Mouse (Mus musculus): Measurements from ENCODE around the gene Sdf2l1. TPM values are rescaled to one million over a fixed set of nuclear protein-coding genes. Genes with fewer than 3 reads are reported as not detected.

The Sdf2l1 gene
- polyA plus RNA-seq (2012; rRNA removed; ENCODE audit: low replicate concordance) = 17.5 and 48.3 TPM in 2 replicates

DNA sequence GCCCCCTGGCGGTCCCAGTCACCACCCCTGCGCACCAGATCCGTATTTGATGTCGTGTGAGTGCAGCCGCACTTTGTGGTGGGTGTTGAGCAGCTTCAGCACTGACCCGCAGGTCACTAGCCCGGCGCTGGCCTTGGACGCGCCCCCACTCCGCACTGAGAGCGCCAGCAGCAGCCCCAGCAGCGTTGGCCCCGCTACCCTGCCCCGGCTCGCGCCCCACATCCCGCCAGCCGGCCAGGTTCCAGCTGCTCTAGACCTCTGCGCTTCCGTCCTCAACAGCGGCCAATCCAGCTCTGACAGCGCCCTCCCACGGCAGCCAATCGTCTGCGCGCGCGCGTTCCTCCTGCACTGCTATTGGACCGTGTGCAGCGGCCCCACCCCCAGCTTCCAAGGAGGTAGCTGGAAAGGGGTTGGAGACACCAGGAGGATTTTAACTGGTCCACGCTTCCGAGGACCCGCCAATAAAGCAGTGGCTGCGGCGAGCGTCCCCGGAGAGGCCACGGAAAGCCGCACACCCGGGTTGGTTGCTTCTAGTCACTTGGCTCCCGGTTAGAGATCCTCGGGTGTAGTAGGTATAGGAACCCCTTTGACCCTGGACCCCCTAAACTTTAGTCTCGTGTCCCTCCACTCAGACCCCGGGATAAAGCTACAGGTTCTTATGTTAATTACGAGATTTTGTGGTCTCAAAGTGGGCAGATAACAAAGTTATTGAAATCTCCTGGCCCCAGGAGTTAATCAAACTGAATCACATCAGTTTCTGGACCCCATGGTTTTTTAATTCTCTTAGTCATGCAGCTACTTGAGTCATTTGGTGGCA is at the start of gene Sdf2l1:
Gene Sdf2l1, minus strand, starts transcription at position 295 of the 817 bp plus-strand sequence.

DNA sequence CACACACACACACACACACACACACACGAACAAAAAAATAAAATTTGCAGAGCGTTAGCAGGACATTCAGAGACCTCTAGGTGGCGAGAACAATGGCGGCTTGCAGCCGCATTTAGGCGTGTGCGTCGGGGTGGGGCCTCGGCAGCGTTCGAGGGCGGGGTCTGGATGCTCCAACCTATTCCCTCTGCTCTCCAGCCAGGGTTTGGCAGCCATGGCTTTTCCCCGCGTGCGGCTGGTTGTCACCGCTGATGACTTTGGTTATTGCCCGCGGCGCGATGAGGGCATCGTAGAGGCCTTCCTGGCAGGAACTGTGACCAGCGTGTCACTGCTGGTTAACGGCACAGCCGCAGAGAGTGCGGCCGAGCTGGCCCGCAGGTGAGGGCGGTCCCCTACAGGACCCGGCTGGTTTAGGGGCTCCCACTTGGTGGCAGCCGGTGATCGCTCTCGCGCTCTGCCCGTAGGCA is 14.6 kb upstream of the Sdf2l1 start, which contains the start of gene Ccdc116:
Gene Ccdc116, minus strand, starts transcription at position 458 of the 464 bp plus-strand sequence.

DNA sequence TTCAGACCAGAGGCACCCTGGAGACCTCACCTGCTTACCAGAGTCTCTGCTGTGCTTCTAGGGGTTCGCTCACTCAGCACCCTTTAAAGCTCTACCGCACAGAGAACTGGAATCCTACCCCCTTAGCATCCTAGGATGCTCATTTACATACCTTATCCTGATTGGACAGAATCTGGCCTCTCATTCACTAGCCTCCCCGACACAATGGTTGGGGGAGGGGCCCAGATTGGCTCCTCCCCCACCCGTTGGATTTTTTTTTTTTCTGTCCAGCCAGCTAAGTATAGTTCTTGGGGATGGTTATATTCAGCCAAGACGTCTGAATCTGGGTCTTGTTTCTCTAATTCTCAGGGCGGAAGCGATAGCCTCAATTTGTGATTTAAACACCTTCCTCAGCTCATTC is 12.2 kb upstream of the Sdf2l1 start, which contains the start of gene Ydjc:
Gene Ydjc, plus strand, starts transcription at position 283 of the 400 bp plus-strand sequence.

DNA sequence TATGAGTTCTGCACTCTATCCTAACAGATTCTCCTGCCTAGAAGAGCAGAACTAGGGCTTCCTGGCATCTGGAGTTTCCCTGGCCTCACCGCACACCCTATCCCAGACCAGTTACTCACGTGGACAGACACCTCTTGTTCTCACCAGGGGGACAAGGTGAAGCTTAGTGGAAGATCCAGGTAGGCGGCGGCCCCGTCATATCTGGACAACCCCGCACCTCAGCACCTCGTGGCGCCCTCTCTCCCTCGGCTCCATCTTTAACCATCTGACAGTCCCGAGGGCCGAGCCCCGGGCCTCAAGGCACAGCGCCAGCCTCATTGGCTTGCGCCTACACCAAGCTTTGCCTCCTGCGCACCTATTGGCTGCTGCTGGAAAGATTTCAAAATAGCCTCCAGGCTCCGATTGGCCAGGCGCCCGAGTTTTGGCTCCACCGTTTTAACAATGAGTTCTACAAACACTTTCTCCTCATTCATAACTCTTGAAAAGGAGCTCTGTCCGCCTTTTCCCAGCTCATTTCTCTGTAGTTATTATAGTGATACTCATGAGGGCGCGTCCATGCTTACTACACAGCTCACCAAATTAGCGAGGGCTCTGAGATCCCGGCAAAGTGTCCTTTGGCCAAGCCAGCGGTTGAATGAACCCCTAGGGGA is 7.2 kb downstream of the Sdf2l1 start, which contains the start of gene 2610318N02Rik:
Gene 2610318N02Rik, minus strand, starts transcription at position 297 of the 650 bp plus-strand sequence.

DNA sequence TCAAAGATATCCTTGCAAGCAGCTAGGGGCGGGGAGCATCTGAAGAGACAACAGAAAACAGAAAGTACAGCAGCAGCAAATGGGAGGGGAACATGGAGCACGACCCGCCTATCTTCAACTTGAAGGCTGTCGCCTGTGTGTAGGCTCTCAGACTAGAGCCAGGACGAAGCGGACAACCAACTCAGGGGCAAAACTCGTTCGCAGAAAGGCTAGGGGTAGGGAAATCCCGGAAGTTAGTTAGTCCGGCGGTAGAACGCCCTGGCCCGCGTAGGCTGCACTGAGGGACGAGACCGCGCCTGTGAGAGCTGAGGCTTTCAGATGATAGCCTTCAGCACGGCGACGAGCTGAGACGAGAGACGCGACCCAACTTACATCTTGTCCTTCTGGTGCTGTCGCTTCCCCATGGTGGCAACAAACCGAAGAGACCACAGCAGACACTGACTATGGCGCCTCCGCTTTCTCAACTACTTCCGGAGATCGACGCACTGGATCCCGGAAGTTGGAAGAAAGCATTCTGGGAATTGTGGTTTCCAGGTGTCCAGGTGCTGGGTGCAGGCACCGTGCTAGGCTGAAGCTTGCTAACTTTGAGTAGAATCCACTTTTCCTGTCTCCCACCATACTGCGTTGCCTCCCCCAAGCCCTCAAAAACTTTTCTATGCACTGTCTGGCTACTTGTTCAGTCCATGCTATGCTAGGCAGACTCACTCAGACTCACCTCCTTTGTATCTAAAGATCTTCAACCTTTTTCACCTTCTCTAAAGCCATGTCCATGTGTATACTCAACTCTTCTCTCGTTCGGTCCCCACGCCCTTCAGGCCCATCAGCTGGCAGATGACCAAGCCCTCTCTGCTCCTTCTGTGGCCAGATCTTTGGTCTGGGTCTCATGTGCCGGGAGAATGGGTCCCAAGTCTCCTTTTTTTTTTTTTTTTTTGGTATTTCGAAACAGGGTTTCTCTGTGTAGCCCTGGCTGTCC is 21.1 kb downstream of the Sdf2l1 start, which contains the start of gene Ppil2:
Gene Ppil2, minus strand, starts transcription at position 487 of the 973 bp plus-strand sequence.

Other genes starting within 250 kb of the Sdf2l1 start
- 15.8 and 20.3 TPM in 2 replicates for gene Ppm1f, start 235.9 kb downstream of the Sdf2l1 start, polyA plus RNA-seq (2012; rRNA removed; ENCODE audit: low replicate concordance)
- gene Mapk1, start 149.0 kb downstream of the Sdf2l1 start, polyA plus RNA-seq (2012; rRNA removed; ENCODE audit: low replicate concordance) = 43.1 and 106 TPM in 2 replicates
- 2.1 and 3.5 TPM in 2 replicates for gene Ypel1, start 62.7 kb downstream of the Sdf2l1 start, polyA plus RNA-seq (2012; rRNA removed; ENCODE audit: low replicate concordance)
- gene Ppil2, start 21.1 kb downstream of the Sdf2l1 start, polyA plus RNA-seq (2012; rRNA removed; ENCODE audit: low replicate concordance) = 92.4 and 144 TPM in 2 replicates
- 1.7 and 2.2 TPM in 2 replicates for gene 2610318N02Rik, start 7.2 kb downstream of the Sdf2l1 start, polyA plus RNA-seq (2012; rRNA removed; ENCODE audit: low replicate concordance)
- 4.2 and 14.7 TPM in 2 replicates for gene Ydjc, start 12.2 kb upstream of the Sdf2l1 start, polyA plus RNA-seq (2012; rRNA removed; ENCODE audit: low replicate concordance)
- gene Ccdc116, start 14.8 kb upstream of the Sdf2l1 start, polyA plus RNA-seq (2012; rRNA removed; ENCODE audit: low replicate concordance) = 1.5 and 1.6 TPM in 2 replicates
- gene Ube2l3, start 70.3 kb upstream of the Sdf2l1 start, polyA plus RNA-seq (2012; rRNA removed; ENCODE audit: low replicate concordance) = 59.2 and 76.5 TPM in 2 replicates
- 0.04 and 0.06 TPM in 2 replicates for gene Rimbp3, start 76.2 kb upstream of the Sdf2l1 start, polyA plus RNA-seq (2012; rRNA removed; ENCODE audit: low replicate concordance)
- gene Hic2, start 101.2 kb upstream of the Sdf2l1 start, polyA plus RNA-seq (2012; rRNA removed; ENCODE audit: low replicate concordance) = 2.4 and 2.6 TPM in 2 replicates
- 7.2 and 12.8 TPM in 2 replicates for gene Tmem191c, start 143.7 kb upstream of the Sdf2l1 start, polyA plus RNA-seq (2012; rRNA removed; ENCODE audit: low replicate concordance)
- gene Serpind1, start 199.0 kb upstream of the Sdf2l1 start, polyA plus RNA-seq (2012; rRNA removed; ENCODE audit: low replicate concordance) = 0.45 and 1.3 TPM in 2 replicates